8 mouse cellular contexts compared by ENCODE assay signal in genomic region chr17:5491801-5492745, GRCm38 (mm10). TPM values are rescaled to one million over a fixed set of nuclear protein-coding genes. Genes with fewer than 3 reads are reported as not detected.
A peak's percentile ranks its signal among the peaks of the same experiment; 100 is the strongest.
DNase-seq lines count a peak whose midpoint lies in the region; ATAC-seq and TF ChIP-seq lines count a peak whose summit lies in the region.

Gene Zdhhc14 (plus strand): TSS chr17:5492557.

- peak; percentile 95 for ATAC-seq in heart, embryonic 12.5 days (ENCODE audit: insufficient number of reproducible peaks, low FRiP score)
- peak; percentile 92 for ATAC-seq in kidney, postnatal 0 days (replicated peaks; ENCODE audit: low FRiP score, low read depth)
- ATAC-seq in monocyte, adult 5-6 weeks (replicated peaks; ENCODE audit: insufficient number of reproducible peaks, low FRiP score, low TSS enrichment, poor library complexity, severe bottlenecking), result peak; percentile 57

- H3K9me3 ChIP-seq in heart, embryonic 12.5 days (replicated peaks), result no peaks in the 10 kb centered on the region
- no peaks in the 10 kb centered on the region for H3K9me3 ChIP-seq in kidney, postnatal 0 days (replicated peaks; ENCODE audit: low read length)

- peak within 1 kb of the TSS; percentile 99 for H3K4me2 ChIP-seq in heart, embryonic 12.5 days
- peak within 1 kb of the TSS; percentile 100 for H3K4me2 ChIP-seq in kidney, postnatal 0 days (ENCODE audit: low read length)

- TF ChIP-seq POLR2A in liver, adult 2 months (IDR thresholded peaks at IDR 0.05; ENCODE audit: extremely low read depth, insufficient read depth, low read length), result peak; percentile 93

- H3K27ac ChIP-seq in heart, embryonic 12.5 days (ENCODE audit: poor library complexity, severe bottlenecking), result peak within 1 kb of the TSS; percentile 89
- peak within 1 kb of the TSS; percentile 75 for H3K27ac ChIP-seq in kidney, postnatal 0 days
- H3K27ac ChIP-seq in liver, adult 2 months (replicated peaks; ENCODE audit: insufficient read depth, low read depth, low read length), result peak within 1 kb of the TSS; percentile 79

- peak within 1 kb of the TSS; percentile 70 for H3K4me3 ChIP-seq in heart, embryonic 12.5 days
- peak within 1 kb of the TSS; percentile 54 for H3K4me3 ChIP-seq in kidney, postnatal 0 days (replicated peaks; ENCODE audit: low read depth, low read length)
- H3K4me3 ChIP-seq in liver, adult 2 months (ENCODE audit: insufficient read depth, low read depth, low read length), result peak within 1 kb of the TSS; percentile 76

- peaks cover 13% of the 10 kb centered on the region for H3K4me1 ChIP-seq in heart, embryonic 12.5 days (replicated peaks)
- peaks cover 5% of the 10 kb centered on the region for H3K4me1 ChIP-seq in kidney, postnatal 0 days (replicated peaks; ENCODE audit: insufficient read depth, low read length)
- H3K4me1 ChIP-seq in liver, adult 2 months (ENCODE audit: control insufficient read depth, insufficient read depth, low read length), result peaks cover 8% of the 10 kb centered on the region

- no peaks in the 10 kb centered on the region; the same call in 1 of the 2 replicates for H3K79me2 ChIP-seq in liver, adult 2 months (ENCODE audit: control insufficient read depth, insufficient read depth, low read length)

- no peak for TF ChIP-seq CTCF in kidney, postnatal 0 days (IDR thresholded peaks at IDR 0.05; ENCODE audit: low read depth)
- no peak for TF ChIP-seq CTCF in liver, adult 2 months (IDR thresholded peaks at IDR 0.05; ENCODE audit: low read depth, low read length)

- no peaks in the 10 kb centered on the region for H3K36me3 ChIP-seq in heart, embryonic 12.5 days
- no peaks in the 10 kb centered on the region for H3K36me3 ChIP-seq in kidney, postnatal 0 days (ENCODE audit: insufficient read depth, low read length)
- H3K36me3 ChIP-seq in liver, adult 2 months (ENCODE audit: control insufficient read depth, insufficient read depth, low read length), result no peaks in the 10 kb centered on the region

- DNase-seq in CD8-positive naive resting alpha-beta T cell, adult 2 months (ENCODE audit: low read depth in 2 of 2, low spot score in 2 of 2), result peak; percentile 77 to 83
- peak; percentile 81 for DNase-seq in c-Kit-negative CD71-positive TER-119-positive erythroid progenitor cells, embryonic 14.5 days (ENCODE audit: low read depth, low spot score)
- DNase-seq in fat pad, adult 2 months (ENCODE audit: extremely low read depth, low read depth, low spot score), result peak; percentile 11
- peak; percentile 93 for DNase-seq in kidney, postnatal 0 days (ENCODE audit: low spot score)
- DNase-seq in liver, adult 2 months (ENCODE audit: extremely low read depth, low read depth, low spot score), result peak; percentile 82
- peak; percentile 94 for DNase-seq in spleen, postnatal 36 days (ENCODE audit: low spot score in 2 of 2)

- WGBS in heart, embryonic 12.5 days, result under 1% methylated on average over 70 of the region's 70 CpGs
- WGBS in kidney, postnatal 0 days, result under 1% methylated on average over 70 of the region's 70 CpGs
- under 1% methylated on average over 70 of the region's 70 CpGs for WGBS in liver, adult 2 months

- H3K27me3 ChIP-seq in heart, embryonic 12.5 days (replicated peaks), result peaks cover 21% of the 10 kb centered on the region
- H3K27me3 ChIP-seq in kidney, postnatal 0 days (ENCODE audit: insufficient read depth, low read length), result no peaks in the 10 kb centered on the region
- H3K27me3 ChIP-seq in liver, adult 2 months (ENCODE audit: control insufficient read depth, insufficient read depth, low read length), result no peaks in the 10 kb centered on the region

- H3K9ac ChIP-seq in heart, embryonic 12.5 days, result peak within 1 kb of the TSS; percentile 85
- peak within 1 kb of the TSS; percentile 57 for H3K9ac ChIP-seq in kidney, postnatal 0 days (ENCODE audit: low read depth, low read length)
- peak within 1 kb of the TSS; percentile 80 for H3K9ac ChIP-seq in liver, adult 2 months (ENCODE audit: low read depth, low read length)

RNA-seq across cellular contexts. Expression of gene Zdhhc14, which starts in this region (rescaled TPM):
- 1.6 and 1.9 TPM in 2 replicates for polyA plus RNA-seq in heart, embryonic 12.5 days (2016; fragmentation: Nextera tagmentation; extraction: Ambion mirVana)
- 4.9 and 5.3 TPM in 2 replicates for polyA plus RNA-seq in kidney, postnatal 0 days (2015; fragmentation: Nextera tagmentation; extraction: Ambion mirVana)
- total RNA-seq in liver, adult 2 months (2014; rRNA removed), result 1.1 and 1.9 TPM in 2 replicates
- polyA plus RNA-seq in liver, adult 2 months (2012; rRNA removed), result 0.76 and 0.99 TPM in 2 replicates
- total RNA-seq in monocyte, adult 5-6 weeks (2017), result 0.57 to 1.3 TPM (median 1.3 TPM) in 3 replicates

Comparison
In these comparisons a context has a peak if more than half of its experiments do, and no peak if none do; other contexts are left out.
1. Peak in every context shown above with its lines: DNase-seq, ATAC-seq, H3K4me3 ChIP-seq and H3K27ac ChIP-seq.
2. DNase-seq: peak in every context shown above with its lines; median percentile 94 in spleen, postnatal 36 days; 93 in kidney, postnatal 0 days; 82 in liver, adult 2 months; 81 in c-Kit-negative CD71-positive TER-119-positive erythroid progenitor cells, embryonic 14.5 days; 80 in CD8-positive naive resting alpha-beta T cell, adult 2 months; 11 in fat pad, adult 2 months.